Mouse (Mus musculus) forebrain, embryonic 16.5 days (tissue): ENCODE measurements around the gene Mtfr1l. TPM values are rescaled to one million over a fixed set of nuclear protein-coding genes. Genes with fewer than 3 reads are reported as not detected.

ENCODE experiments used
- ATAC-seq: fragments of 200-750 bp; cut with Nextera tagmentation; 2 replicates; pipeline ENCODE4 v1.8.0; 2017; ENCODE audit warnings: mild to moderate bottlenecking, moderate library complexity
- H3K27ac ChIP-seq: fragments of 300-500 bp; sonication (generic); 2 replicates; pipeline ENCODE4 v1.5.1; 2014; ENCODE audit warnings: low read length, control low read depth
- H3K27me3 ChIP-seq: fragments of 300-500 bp; sonication (generic); replicated peaks from 2 replicates; pipeline ENCODE4 v1.6.1; 2014; ENCODE audit warnings: low read length; ENCODE audit not compliant: control insufficient read depth, insufficient read depth
- H3K36me3 ChIP-seq: fragments of 300-500 bp; sonication (generic); 2 replicates; pipeline ENCODE4 v1.6.1; 2014; ENCODE audit not compliant: control insufficient read depth, insufficient read depth
- H3K4me1 ChIP-seq: fragments of 300-500 bp; sonication (generic); replicated peaks from 2 replicates; pipeline ENCODE4 v1.6.1; 2014; ENCODE audit warnings: low read length; ENCODE audit not compliant: control insufficient read depth, insufficient read depth
- H3K4me2 ChIP-seq: fragments of 300-500 bp; sonication (generic); 2 replicates; pipeline ENCODE4 v1.6.1; 2014; ENCODE audit warnings: mild to moderate bottlenecking, low read length, control low read depth
- H3K4me3 ChIP-seq: fragments of 300-500 bp; sonication (generic); replicated peaks from 2 replicates; pipeline ENCODE4 v1.5.1; 2014; ENCODE audit warnings: mild to moderate bottlenecking, low read length, control low read depth
- H3K9ac ChIP-seq: fragments of 300-500 bp; sonication (generic); replicated peaks from 2 replicates; pipeline ENCODE4 v1.6.1; 2014; ENCODE audit warnings: low read depth, low read length, control low read depth
- H3K9me3 ChIP-seq: fragments of 300-500 bp; sonication (generic); 2 replicates; pipeline ENCODE4 v1.6.1; 2016; ENCODE audit warnings: low read length; ENCODE audit not compliant: control insufficient read depth
- whole genome bisulfite sequencing: fragments of 180-500 bp; shearing (Covaris S2); extraction: QIAGEN DNeasy Blood & Tissue Kit; methylation state at CpG from one replicate; pipeline ENCODE4 v1.1.7; 2014; 5-methylcytosine and 5-hydroxymethylcytosine counted together
- microRNA-seq: library from miRNA; unstranded; fragments of <30 nt; microRNA quantifications from one replicate; pipeline ENCODE4, GENCODE M21; 2017
- polyA plus RNA-seq: library from polyadenylated mRNA; unstranded; fragments of >200 nt; fragmentation: Nextera tagmentation; extraction: Ambion mirVana; gene quantifications from 2 replicates; pipeline ENCODE4 v1.2.1, GENCODE M21; 2015

Gene Mtfr1l
- polyA plus RNA-seq, 1 experiment from 2014 or later, result 166 TPM

GRCm38 (mm10) chr4:134476899-134477298 is 58.3 kb downstream of the Mtfr1l start:
- ATAC-seq, result no peak
- H3K27ac ChIP-seq, result peak overlapping the region; percentile 0; the same call in 1 of the 2 replicates
- WGBS, result 87% methylated on average over 8 of the region's 8 CpGs

More at GRCm38 (mm10) chr4:134476899-134477298, 58.3 kb downstream of the Mtfr1l start:
- Histone ChIP-seq H3K36me3 (peaks cover 36% of the 10 kb centered on the region), H3K4me1 (peaks cover 38% of the 10 kb centered on the region), H3K9me3 (no peaks in the 10 kb centered on the region), H3K4me2 (no peak overlapping the region), H3K9ac (no peak overlapping the region), H3K27me3 (no peaks in the 10 kb centered on the region), H3K4me3 (no peak overlapping the region)

Small RNA genes lying within 50 kb of the gene (microRNA-seq; reads per million reads assigned to microRNA genes)
- not detected for gene Mir6403

Other genes starting within 250 kb of the Mtfr1l start
- gene Pdik1l, start 247.5 kb downstream of the Mtfr1l start, polyA plus RNA-seq, result 46.7 and 47.1 TPM in 2 replicates
- gene Trim63, start 220.3 kb downstream of the Mtfr1l start, polyA plus RNA-seq, result 0.15 and 0.26 TPM in 2 replicates
- gene Slc30a2, start 192.2 kb downstream of the Mtfr1l start, polyA plus RNA-seq, result 0.15 and 0.17 TPM in 2 replicates
- gene Extl1, start 151.5 kb downstream of the Mtfr1l start, polyA plus RNA-seq, result 0.45 and 0.56 TPM in 2 replicates
- 8.1 and 9.3 TPM in 2 replicates for gene Pafah2, start 139.1 kb downstream of the Mtfr1l start, polyA plus RNA-seq
- 7,901 and 8,250 TPM in 2 replicates for gene Stmn1, start 67.1 kb downstream of the Mtfr1l start, polyA plus RNA-seq
- 14.4 and 14.7 TPM in 2 replicates for gene Paqr7, start 38.7 kb downstream of the Mtfr1l start, polyA plus RNA-seq
- 4.2 and 4.4 TPM in 2 replicates for gene Aunip, start 24.4 kb downstream of the Mtfr1l start, polyA plus RNA-seq
- 7.9 and 8.1 TPM in 2 replicates for gene Selenon, start 16.8 kb upstream of the Mtfr1l start, polyA plus RNA-seq
- gene Man1c1, start 168.9 kb upstream of the Mtfr1l start, polyA plus RNA-seq, result 2.3 and 2.9 TPM in 2 replicates
- gene Ldlrap1, start 232.6 kb upstream of the Mtfr1l start, polyA plus RNA-seq, result 2.9 and 3.3 TPM in 2 replicates